Mouse (Mus musculus) lung, postnatal 0 days (tissue): ENCODE data around the gene Ticam1. TPM values are rescaled to one million over a fixed set of nuclear protein-coding genes. Genes with fewer than 3 reads are reported as not detected.

Experiments
- ATAC-seq: fragments of 200-750 bp; cut with Nextera tagmentation; 2 replicates; pipeline ENCODE4 v1.8.0; 2017; ENCODE audit warnings: moderate library complexity
- DNase-seq: peaks from one replicate; pipeline ENCODE4 v3.0.0-alpha.2; 2016; ENCODE audit warnings: low spot score
- H3K27ac ChIP-seq: fragments of 300-500 bp; sonication (generic); 2 replicates; pipeline ENCODE4 v1.5.1; 2014; ENCODE audit warnings: antibody characterized with exemption, mild to moderate bottlenecking, low read length, mixed read lengths
- H3K27me3 ChIP-seq: fragments of 300-500 bp; sonication (generic); replicated peaks from 2 replicates; pipeline ENCODE4 v1.6.1; 2014; ENCODE audit warnings: low read length, mixed read lengths; ENCODE audit not compliant: insufficient read depth
- H3K36me3 ChIP-seq: fragments of 300-500 bp; sonication (generic); 2 replicates; pipeline ENCODE4 v1.6.1; 2014; ENCODE audit warnings: low read length, mixed read lengths; ENCODE audit not compliant: insufficient read depth
- H3K4me1 ChIP-seq: fragments of 300-500 bp; sonication (generic); 2 replicates; pipeline ENCODE4 v1.6.1; 2014; ENCODE audit warnings: antibody characterized with exemption, low read depth, low read length, mixed read lengths; ENCODE audit not compliant: insufficient read depth
- H3K4me2 ChIP-seq: fragments of 300-500 bp; sonication (generic); replicated peaks from 2 replicates; pipeline ENCODE4 v1.6.1; 2014; ENCODE audit warnings: low read depth, mild to moderate bottlenecking, low read length, moderate library complexity, mixed read lengths
- H3K4me3 ChIP-seq: fragments of 300-500 bp; sonication (generic); 2 replicates; pipeline ENCODE4 v1.5.1; 2014; ENCODE audit warnings: low read depth, low read length
- H3K9ac ChIP-seq: fragments of 300-500 bp; sonication (generic); replicated peaks from 2 replicates; pipeline ENCODE4 v1.6.1; 2014; ENCODE audit warnings: low read depth, mild to moderate bottlenecking
- H3K9me3 ChIP-seq: fragments of 300-500 bp; sonication (generic); 2 replicates; pipeline ENCODE4 v1.6.1; 2016; ENCODE audit warnings: low read length, mixed read lengths
- CTCF ChIP-seq: IDR thresholded peaks from 2 replicates; pipeline ENCODE4 v1.5.1; 2016; ENCODE audit warnings: antibody characterized with exemption, mild to moderate bottlenecking
- EP300 ChIP-seq: IDR thresholded peaks from 2 replicates; pipeline ENCODE4 v1.6.1; 2016; ENCODE audit warnings: antibody characterized with exemption, mild to moderate bottlenecking, control low read depth
- WGBS: fragments of 180-500 bp; shearing (Covaris S2); extraction: QIAGEN DNeasy Blood & Tissue Kit; methylation state at CpG from one replicate; pipeline ENCODE4 v1.1.7; 2014; 5-methylcytosine and 5-hydroxymethylcytosine counted together
- polyA plus RNA-seq: library from polyadenylated mRNA; unstranded; fragments of >200 nt; fragmentation: Nextera tagmentation; extraction: Ambion mirVana; gene quantifications from 2 replicates; pipeline ENCODE4 v1.2.1, GENCODE M21; 2015

The Ticam1 gene
- polyA plus RNA-seq, 1 experiment from 2014 or later, result 4.1 TPM

DNA sequence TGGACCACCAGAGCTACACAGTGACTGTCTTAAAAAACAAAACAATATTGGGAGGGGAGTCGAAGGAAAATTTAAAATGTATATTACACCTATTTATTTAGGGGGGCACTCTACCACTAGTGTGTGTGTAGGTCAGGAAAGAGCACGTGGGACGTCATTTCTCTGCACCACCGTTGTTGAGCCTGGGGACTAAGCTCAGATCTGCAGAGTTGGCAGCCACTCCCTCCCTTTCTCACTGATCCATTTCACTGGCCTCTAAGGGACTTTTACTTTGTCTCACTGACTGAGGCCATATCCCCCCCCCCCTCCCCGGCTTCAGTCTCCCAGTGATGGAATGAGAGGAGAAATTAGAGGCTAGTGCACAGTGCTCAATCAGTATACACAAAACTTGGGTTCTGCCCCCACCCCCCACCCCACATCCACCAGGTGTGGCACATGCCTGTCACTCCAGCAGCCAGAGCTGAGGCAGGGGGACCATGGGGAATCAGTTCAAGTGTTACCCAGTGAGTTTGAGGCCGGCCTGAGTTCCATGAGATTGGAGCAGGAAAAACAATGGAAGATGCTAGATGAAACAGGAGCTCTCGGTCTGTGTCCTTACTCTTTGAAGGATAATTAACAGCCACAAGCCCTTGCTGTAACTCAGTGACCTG lies 15.4 kb upstream of the Ticam1 start:
- Histone ChIP-seq H3K9ac (no peak overlapping the region), H3K36me3 (no peaks in the 10 kb centered on the region), H3K4me2 (no peak overlapping the region; the same call in 1 of the 2 replicates), H3K4me3 (no peak overlapping the region), H3K4me1 (peaks cover 8% of the 10 kb centered on the region; the same call in 1 of the 2 replicates), H3K9me3 (no peaks in the 10 kb centered on the region), H3K27me3 (no peaks in the 10 kb centered on the region), H3K27ac (peak overlapping the region; percentile 93; the same call in 1 of the 2 replicates)
- WGBS, result 79% methylated on average over 7 of the region's 7 CpGs
- TF ChIP-seq EP300, result no peak
- ATAC-seq, result no peak
- DNase-seq, result no peak

DNA sequence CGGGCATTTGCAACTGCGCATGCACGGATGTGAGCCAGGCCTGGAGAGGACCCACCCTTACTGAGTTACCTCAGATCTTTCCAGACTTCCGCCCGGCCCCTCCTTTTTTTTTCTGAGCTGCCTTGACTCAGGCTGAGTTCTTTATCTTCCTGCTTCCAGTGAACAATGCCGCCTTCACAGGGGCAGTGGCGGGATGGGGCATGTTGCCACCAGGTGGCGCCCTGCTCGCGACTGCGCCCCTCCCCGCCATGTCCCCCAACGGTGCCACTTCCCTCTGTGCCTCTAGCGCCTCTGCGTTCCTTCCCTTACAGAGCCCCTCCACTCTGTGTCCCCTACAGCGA lies 14.6 kb upstream of the Ticam1 start:
- 1% methylated on average over 15 of the region's 16 CpGs for WGBS
- H3K4me1 ChIP-seq, result peaks cover 8% of the 10 kb centered on the region; the same call in 1 of the 2 replicates
- H3K4me2 ChIP-seq, result peak overlapping the region; percentile 73
- peak overlapping the region; percentile 54; the same call in 1 of the 2 replicates for H3K4me3 ChIP-seq
- H3K36me3 ChIP-seq, result no peaks in the 10 kb centered on the region
- ATAC-seq (peak; percentile 91), DNase-seq (peak; percentile 99)
- H3K27ac ChIP-seq, result peak overlapping the region; percentile 95
- no peaks in the 10 kb centered on the region for H3K27me3 ChIP-seq
- no peaks in the 10 kb centered on the region for H3K9me3 ChIP-seq
- H3K9ac ChIP-seq, result peak overlapping the region; percentile 37; the same call in 1 of the 2 replicates
- TF ChIP-seq CTCF (peak; percentile 98), EP300 (peak; percentile 39; the same call in 1 of the 2 replicates)

DNA sequence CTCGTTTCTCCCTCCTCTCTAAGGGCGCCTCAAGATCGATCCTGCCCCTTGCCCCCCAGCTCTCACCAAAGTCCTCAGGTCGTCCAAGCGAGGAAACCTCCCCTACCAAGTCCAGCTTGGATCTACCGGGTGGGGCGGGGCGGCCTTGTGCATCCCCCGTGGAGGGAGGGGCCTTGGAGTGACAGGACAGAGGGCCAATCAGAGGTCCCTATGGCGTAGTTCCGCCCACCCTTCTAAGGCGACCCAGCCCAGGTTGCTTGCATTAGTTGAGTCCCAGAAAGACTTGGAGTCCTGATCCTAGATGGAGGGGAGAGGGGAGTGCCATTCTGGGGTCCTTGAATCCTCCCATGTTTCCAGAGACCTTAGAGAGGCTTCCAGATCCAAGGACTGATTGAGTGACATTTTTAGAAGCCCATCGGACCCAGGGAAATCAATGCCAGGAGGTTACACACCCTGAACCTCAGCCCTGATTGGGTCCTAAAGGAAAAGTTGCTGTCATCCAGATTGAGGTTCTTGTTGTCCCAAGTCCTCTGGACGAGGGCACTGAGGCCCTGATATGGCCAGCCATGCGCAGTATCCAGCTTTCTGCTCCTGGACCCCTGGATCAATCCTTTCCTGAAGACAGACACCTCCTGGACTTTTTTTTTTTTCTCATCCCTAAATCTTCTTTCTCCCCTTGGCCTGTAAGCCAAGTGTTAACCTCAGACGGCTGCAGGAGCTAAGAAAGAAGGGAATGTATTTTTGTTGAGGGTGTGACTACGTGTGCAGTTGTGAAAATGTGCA lies 14.0 kb upstream of the Ticam1 start:
- H3K27ac ChIP-seq, result peak overlapping the region; percentile 95
- 6% methylated on average over 17 of the region's 17 CpGs for WGBS
- DNase-seq (peak; percentile 97), ATAC-seq (peak; percentile 92)
- TF ChIP-seq EP300, result 0 out of 2 replicates have a peak, but pooled peaks have one; percentile 42
- no peak for TF ChIP-seq CTCF
- no peaks in the 10 kb centered on the region for H3K9me3 ChIP-seq
- peak overlapping the region; percentile 63 for H3K9ac ChIP-seq
- H3K36me3 ChIP-seq, result peaks cover 5% of the 10 kb centered on the region; the same call in 1 of the 2 replicates
- H3K4me3 ChIP-seq, result peak overlapping the region; percentile 54
- peak overlapping the region; percentile 73 for H3K4me2 ChIP-seq
- H3K27me3 ChIP-seq, result no peaks in the 10 kb centered on the region
- peaks cover 8% of the 10 kb centered on the region; the same call in 1 of the 2 replicates for H3K4me1 ChIP-seq

DNA sequence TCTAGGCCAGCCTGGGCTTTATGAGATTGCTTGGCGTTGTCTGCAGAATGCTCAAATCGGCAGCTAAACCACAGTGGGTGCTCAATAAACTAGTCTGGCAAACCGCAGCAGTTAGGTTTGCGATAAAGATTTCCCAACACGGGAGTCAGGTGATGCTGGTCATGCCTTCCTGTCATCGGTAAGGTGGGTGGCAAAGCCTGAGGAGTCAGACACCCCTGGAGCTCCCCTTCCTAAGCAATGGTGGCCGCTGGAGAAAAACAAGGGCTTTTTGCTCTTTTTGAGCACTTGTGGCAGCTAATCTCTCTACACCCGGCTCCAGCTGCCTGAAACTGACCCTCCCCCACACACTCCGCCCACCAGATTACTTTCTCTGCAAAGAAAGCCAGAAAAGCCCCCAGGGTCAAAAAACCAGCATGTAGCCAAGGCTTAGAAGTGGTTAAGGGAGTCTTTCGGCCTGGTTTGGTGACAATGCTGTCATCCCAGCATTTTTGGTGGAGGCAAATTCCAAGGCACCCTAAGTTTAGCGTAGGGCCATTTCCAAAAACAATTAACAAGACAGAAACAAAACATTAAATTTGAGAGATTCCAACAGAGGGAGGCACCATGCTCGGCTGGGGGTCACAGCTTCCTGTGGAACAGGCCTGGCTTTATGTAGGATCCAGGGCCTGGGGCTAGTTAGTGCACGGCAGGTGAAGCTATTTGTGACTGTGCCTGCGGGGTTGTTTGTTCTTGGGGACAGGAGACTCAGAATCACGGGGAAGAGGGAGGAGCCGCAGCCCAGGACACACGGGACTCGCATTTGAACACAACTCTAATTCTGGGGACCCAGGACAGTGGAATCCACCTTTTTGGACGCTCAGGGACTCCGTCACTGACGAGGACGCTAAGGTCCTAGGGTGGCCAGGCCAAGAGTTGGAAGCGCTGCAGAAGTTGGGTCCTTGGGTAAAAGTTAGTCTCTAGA lies 13.1 kb upstream of the Ticam1 start:
- WGBS, result 4% methylated on average over 23 of the region's 23 CpGs
- Histone ChIP-seq H3K9me3 (no peaks in the 10 kb centered on the region), H3K4me1 (peaks cover 8% of the 10 kb centered on the region; the same call in 1 of the 2 replicates), H3K27me3 (no peaks in the 10 kb centered on the region), H3K4me2 (peak overlapping the region; percentile 73), H3K4me3 (peak overlapping the region; percentile 54), H3K27ac (peak overlapping the region; percentile 95), H3K9ac (peak overlapping the region; percentile 63), H3K36me3 (peaks cover 14% of the 10 kb centered on the region; the same call in 1 of the 2 replicates)
- ATAC-seq, result peak; percentile 21
- DNase-seq, result peak; percentile 75
- no peak for TF ChIP-seq EP300
- TF ChIP-seq CTCF, result 0 out of 2 replicates have a peak, but pooled peaks have one; percentile 2

DNA sequence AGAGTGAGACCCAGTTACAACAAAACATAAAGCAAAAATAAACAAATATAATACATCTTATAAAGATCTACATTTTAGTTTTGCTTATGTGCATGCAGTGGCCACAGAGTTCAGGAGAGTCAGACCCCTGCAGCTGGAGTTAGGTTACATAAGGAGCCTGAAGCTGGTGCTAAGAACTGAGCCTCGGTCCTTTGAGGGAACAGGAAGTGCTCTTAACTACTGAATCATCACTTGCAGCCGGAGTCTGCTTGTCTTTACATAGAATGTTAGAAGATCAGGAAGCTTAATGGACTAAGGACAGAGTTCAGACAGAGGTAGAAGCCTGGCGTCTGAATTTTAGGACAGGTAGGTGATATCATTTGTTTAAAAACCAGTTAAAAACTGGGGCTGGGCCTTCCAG lies 12.3 kb upstream of the Ticam1 start:
- H3K36me3 ChIP-seq, result peaks cover 22% of the 10 kb centered on the region; the same call in 1 of the 2 replicates
- H3K4me2 ChIP-seq, result peak overlapping the region; percentile 73
- H3K9ac ChIP-seq, result peak overlapping the region; percentile 63; the same call in 1 of the 2 replicates
- peaks cover 8% of the 10 kb centered on the region; the same call in 1 of the 2 replicates for H3K4me1 ChIP-seq
- TF ChIP-seq CTCF, result no peak
- no peak for TF ChIP-seq EP300
- peak overlapping the region; percentile 54 for H3K4me3 ChIP-seq
- WGBS, result 21% methylated on average over 3 of the region's 3 CpGs
- DNase-seq (no peak), ATAC-seq (no peak)
- H3K27ac ChIP-seq, result peak overlapping the region; percentile 95
- no peaks in the 10 kb centered on the region for H3K27me3 ChIP-seq
- H3K9me3 ChIP-seq, result no peaks in the 10 kb centered on the region
